Mouse (Mus musculus) adrenal gland, adult 8-10 months (tissue): ENCODE results near the gene Stx4a. TPM values are rescaled to one million over a fixed set of nuclear protein-coding genes. Genes with fewer than 3 reads are reported as not detected.
"Not testable (repeated sequence)": the region's sequence is repeated elsewhere in the genome, so short reads cannot be mapped to it uniquely, and the experiment has no call there.

Experiments
- DNase-seq: peaks from one replicate; pipeline ENCODE4 v3.0.0; 2022
- total RNA-seq, 4 experiments: library from RNA; stranded (reverse); gene quantifications; 2 replicates each; pipeline ENCODE4 v1.2.4; 2022

Gene Stx4a
- total RNA-seq, 4 experiments from 2014 or later = 84.9 to 143 (median 113) TPM

DNA sequence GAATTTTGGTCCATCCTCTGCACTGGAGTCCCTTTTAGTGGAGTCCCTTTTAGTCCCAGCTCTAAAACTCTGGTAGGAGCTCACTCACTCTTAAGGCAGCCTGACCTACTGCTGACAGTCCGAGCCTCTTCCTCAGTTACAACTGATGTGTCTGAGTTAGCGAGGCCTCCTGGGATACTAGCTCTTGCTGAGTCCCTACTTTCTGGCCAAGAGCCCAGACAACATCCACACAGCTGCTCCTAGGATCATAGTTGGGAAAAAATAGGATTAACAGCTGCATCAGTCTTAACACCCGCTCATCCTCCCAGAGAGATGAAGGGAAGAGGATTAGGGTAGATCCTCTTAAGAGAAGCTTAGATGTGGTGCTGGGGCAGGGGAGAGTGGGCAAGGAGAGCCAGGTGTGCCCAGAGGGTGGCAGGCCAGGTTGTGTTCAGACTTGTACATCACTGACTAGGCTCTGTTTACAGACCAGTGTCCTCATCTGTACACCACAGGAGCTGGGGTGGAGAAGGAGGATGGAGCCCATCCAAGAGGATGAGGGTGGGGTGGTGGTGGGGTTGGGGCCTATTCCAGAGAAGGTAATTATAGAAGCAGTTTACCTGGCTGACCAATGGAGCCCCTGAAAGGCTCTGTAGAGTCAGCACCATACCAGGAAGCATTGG lies 45.2 kb downstream of the Stx4a start:
- DNase-seq = no peak

DNA sequence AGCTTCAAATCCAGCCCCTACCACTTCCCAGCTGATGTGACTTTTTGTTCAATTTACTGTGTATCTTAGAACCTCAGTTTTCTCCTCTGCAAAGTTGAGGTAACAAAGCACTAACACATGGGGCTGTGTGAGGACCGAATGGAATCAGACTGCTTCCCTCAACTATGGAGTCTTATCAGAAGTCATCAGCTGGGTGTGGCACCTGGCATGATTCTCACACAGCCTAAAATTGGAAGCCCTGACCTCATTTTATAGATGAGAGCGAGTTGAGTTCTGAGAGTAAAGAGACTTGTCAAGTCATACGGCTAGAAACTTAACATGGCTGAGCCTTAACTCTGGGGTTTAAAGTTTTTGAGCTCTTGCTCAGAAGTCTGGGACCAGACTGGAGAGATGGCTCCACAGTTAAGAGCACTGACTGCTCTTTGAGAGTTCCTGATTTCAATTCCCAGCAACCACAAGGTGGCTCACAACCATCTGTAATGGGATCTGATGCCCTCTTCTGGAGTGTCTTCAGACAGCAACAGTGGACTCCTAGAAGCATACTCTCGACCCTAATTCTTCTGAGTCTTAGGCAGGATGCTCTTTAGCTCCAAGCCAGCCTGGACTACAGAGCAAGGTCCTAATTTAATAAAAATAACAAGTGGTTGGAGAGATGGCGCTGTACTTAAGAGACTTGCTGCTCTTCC lies 46.2 kb downstream of the Stx4a start:
- DNase-seq = no peak

DNA sequence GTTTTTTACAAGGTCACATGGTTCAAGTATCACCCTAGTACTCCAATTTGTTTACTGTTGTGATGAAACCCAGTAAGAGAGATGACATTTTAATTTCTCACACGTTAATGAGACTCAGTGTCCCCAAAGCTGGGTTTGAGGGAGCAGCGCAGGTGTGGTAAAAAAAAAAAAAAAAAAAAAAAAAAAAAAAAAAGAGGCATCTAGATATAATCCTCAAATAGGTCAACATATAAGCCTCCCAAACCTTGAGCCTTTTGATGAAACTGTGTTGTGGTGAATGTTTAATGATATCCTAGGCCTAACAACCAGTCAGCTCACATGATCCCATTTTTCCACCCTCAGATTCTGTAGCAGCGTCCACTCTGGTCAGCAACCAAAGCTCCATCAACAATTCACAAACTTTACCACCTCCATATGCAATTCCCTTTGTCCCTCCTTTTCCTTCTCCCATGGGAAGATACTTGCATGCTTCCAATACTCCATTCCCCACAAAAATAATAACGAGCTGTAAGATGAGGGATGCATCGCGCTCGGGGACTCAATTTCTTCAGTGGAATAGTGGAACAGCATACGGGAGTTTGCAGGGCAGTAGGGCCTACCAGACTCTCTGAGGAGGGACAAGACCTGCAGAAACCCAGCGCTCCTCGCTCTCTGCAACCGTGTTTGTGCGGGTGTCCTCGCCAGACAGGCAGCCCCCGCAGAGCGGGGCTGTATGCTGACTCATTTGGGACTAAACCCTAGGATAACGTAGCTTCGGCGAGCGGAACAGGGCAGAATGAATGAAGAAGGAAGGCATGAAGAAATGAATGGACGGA lies 50.9 kb downstream of the Stx4a start:
- no peak for DNase-seq

DNA sequence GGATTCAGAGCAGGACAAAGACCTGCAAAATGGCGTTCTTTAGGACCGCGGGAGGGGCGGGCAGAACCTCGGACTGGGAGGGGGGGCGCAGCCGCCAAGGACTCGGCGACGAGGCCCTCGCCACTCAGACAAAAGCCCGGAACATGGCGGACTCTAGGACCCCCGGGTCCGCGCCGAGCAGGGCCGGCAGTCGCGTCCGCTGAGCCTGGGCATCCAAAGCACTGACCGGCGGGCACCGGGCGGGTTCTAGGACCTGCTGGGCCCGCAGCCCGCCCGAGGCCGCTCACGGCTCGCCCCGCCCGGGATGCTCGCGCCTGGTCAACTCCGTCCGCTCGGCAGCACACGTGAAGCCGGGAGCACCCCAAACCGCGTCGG lies 51.5 kb downstream of the Stx4a start:
- DNase-seq = peak; percentile 87

DNA sequence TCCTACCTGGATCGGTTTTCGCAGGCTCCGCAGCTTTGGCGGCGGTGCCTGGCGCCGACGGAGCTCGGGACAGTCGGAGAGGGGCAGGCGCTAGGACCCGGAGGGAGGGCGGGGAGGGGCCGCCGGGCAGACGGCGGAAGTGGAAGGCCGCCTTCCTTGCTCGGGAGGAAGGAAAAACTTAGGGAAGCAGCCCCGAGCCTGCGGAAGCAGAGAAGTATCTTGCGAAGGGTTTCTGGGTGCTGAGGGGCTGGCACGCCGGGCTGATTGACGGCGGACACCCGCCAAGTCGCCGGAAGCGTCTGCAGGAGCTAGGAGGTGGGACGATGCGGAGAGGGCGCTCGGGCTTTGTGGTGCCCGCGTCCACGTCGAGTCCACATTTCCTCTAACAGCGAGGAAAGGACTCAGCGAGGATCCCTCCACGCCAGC lies 52.0 kb downstream of the Stx4a start, which contains the start of gene Zfp646:
Gene Zfp646, plus strand, starts transcription at position 181 of the 426 bp plus-strand sequence.
- peak; percentile 53 for DNase-seq

DNA sequence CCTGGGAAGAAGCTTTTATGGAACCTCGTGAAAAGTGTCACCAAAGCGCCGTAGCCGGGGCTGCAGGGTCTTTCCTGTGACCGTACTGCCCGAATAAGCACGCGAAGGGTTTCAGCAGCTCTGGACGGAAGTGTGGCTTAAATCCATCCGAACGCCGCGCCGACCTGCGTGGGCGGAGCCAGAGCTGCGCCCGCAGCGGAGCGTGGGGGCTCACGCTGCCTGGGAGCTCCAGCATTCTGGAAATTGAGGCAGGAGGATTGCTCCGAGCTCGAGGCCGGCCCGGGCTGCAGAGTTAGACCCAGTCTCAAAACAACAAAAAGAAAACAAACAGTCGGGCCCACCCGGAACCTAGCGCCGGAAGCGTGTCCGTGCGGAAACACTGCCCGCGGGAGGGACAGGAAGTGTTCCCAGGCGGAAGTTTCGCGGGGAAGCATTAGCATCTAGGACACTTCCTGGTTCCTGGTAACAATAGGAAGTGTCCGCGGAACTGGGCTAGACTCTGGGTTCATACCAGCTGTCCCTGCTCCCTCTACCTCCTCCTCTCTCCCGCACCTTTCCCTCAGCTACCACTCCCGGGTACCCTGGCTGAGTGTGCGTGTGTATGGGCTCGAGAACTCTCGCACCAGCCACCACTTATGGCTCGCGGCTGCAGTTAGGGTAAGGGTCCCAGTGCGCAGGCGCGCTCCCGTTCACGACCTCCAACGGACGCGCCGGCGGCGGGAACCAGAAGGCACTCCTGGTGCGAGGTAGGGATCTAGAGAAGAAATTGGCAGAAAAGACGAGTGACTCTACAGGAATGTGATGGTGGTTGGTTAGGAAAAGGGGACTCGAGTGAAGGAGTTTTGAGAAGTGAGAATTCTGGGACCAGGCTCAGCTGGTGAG lies 52.6 kb downstream of the Stx4a start, which contains the start of gene Zfp668:
Gene Zfp668, minus strand, starts transcription at position 362 of the 882 bp plus-strand sequence.
- DNase-seq = peak; percentile 82

DNA sequence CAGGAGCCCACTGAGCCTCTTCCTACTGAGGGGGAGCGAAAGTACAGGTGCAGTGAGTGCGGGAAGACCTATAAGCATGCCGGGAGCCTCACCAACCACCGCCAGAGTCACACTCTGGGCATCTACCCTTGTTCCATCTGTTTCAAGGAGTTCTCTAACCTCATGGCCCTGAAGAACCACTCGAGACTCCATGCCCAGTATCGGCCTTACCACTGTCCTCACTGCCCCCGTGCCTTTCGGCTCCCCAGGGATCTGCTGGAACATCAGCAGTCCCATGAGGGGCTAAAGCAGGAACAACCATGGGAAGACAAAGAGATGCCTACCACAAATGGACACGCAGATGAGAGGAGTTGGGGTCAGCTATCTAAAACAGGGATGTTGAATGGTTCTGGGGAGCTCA lies 55.2 kb downstream of the Stx4a start:
- DNase-seq = no peak

DNA sequence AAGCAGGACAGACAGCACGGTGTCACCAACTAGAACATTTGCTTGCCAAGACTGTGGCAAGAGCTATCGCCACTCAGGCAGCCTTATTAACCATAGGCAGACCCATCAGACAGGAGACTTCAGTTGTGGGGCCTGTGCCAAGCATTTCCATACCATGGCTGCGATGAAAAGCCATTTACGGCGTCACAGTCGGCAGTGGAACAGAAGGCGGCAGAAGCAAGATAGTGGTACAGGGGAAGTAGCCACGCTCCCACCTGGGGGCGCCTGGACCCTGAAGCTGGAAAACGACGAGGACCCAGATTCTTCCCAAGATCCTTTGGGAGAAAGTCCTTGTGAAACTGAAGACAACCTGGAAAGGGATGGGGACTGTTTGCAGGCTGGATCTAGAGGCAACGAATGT lies 56.3 kb downstream of the Stx4a start:
- DNase-seq = no peak

DNA sequence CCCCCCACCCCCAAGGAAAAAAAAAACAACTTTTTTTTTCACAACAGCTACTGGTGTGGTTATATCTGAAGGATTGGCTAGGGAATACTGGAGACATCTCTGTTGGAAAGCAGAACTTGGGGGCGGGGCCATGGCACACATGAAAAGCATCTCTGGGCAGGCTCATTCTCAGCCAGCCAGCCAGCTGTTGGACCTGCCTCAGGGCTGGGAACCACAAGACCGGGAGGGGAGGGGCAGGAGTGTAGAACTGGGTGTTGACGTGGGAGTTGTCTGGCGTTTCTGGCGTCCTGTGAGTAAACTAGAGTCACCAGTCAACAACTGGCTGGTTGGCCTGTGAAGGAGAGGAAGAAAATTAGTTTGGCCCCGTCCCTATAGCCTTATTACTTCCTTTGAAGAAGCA lies 61.9 kb downstream of the Stx4a start:
- no peak for DNase-seq

DNA sequence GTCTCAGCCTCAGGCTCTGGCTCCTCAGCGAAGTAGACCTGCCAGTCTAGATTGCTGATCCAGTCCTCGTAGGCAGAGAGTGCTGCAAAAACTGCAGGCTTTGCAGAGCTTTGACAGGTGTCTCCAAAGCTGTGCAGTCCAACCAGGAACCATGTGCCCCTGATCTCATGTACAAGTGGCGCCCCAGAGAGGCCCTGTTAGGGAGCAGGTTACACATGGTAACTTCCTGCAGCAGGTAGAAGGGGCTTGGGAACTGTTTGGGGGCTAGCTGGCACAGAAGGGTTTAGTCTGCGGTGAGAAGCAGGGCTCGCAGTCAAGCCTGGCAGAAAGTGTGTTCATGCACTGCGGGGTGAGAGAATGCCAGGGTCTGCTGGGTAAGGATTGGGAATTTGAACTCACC lies 62.5 kb downstream of the Stx4a start:
- no peak for DNase-seq

DNA sequence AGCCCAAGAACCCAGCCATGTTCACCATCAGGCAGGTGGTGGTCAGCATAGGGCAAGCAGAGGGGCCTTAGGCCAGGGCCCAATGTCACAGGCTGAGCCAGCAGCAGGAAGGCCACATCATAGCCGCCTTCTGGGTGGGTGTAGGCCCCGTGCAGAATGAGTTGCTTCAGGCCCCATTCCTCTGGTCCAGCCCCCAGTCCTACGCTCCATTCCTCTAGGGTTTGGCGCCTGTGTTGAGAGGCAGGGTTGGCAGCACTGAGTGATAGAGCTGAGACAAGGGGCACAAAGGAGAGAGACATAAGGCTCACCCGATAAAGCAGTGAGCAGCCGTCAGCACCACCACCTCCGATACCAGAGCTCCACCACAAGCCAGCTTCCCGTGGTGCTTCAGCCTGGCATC lies 63.1 kb downstream of the Stx4a start:
- DNase-seq = no peak

DNA sequence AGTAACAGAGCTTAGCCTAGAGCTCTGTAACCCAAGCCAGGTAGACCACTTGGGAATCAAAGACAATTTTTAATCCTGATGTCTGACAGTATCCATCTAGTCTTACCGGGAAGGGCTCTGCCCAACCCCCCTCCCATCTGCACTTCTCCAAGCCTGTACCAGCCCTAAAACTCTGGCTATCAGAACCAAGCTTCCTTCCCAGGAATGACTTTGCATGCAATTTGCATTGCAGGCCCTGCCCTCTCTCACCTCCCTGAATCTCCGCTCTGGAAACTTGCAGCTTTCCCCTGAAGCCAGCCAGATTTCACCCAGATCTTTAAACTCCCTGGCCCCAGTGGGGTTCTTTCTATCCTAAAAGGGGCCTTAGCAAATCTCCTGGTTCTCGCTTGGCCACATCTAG lies 63.7 kb downstream of the Stx4a start:
- no peak for DNase-seq

DNA sequence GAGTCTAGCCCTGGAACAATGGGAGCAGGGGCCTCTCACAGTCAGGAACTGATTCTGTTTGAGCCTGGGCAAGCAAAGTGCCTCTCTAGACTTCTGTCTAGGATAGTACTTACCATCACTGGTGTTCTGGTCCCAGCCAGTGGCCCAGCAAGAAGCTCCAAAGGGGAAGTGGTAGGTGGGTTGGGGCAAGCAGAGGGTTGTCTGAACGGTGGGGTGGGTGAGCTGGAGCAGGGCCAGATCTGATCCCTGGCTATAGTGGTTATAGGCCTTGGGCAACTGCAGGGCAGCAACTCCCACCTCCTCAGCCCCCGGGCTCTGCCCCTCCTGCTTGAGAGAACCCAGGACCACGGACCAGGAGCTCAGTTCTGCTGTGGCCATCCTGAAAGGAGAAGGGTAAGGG lies 64.7 kb downstream of the Stx4a start:
- no peak for DNase-seq

DNA sequence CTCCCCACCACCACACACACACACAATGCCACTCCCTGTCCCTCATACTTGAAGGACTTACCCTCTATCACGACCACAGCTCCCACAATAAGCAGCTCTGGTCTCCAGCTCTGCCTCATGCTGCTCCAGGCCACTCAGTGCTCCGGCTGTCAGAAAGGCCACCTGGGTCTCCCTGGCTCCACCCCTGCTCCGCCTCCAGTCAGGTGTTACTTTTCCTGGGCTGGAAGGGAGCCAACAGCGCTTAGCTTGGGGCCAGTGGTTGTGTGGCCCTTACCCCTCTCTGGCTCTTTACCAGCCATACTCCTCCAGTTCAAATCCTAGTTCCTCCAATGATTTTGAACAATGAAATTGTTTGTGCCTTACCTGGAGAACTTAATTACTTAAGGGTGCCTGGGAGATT lies 66.7 kb downstream of the Stx4a start, which contains the start of gene Prss53:
Gene Prss53, minus strand, starts transcription at position 173 of the 400 bp plus-strand sequence.
- DNase-seq = no peak

DNA sequence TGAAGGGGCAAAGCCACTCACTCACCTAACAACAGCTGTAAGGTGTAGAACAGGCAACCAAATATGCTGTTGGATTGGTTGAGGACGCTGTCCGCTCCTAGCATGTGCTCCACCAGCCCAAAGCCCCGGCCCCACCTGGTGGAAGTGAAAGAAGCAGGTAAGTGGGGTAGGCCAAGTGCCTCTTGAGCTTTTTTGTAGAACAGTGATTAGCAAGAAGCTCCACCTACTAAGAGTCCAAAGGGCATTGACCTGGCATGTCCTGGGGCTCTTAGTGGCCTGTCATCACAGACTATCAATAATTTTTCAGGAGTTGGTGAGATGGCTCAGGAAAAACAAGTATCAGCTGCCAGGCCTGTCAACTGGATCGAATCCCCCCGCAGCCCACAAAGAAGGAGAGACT lies 70.4 kb downstream of the Stx4a start:
- DNase-seq = no peak

DNA sequence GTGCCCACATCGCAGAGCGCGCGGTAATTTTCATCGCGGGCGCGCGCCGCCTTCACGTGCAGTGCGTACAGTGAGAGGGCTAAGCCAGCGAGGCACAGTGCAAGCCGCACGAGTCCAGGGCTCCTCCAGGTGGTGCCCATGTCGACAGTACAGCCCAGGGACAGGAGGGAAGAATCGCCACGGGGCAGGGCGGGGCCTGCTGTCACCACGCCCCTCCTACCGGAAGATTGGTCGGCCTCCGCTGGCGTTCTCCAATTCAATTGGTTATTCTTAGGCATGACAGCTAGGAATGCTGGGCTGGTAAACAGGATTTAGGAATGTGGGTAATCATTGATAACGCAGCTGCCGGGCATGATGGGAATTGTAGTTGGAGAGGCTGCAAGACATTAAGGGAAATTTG lies 71.3 kb downstream of the Stx4a start, which contains the start of the genes Gm21974 and Vkorc1:
Gene Gm21974, minus strand, starts transcription at position 13 of the 400 bp plus-strand sequence.
Gene Vkorc1, minus strand, starts transcription at position 176 of the 400 bp plus-strand sequence.
- DNase-seq = peak; percentile 96

DNA sequence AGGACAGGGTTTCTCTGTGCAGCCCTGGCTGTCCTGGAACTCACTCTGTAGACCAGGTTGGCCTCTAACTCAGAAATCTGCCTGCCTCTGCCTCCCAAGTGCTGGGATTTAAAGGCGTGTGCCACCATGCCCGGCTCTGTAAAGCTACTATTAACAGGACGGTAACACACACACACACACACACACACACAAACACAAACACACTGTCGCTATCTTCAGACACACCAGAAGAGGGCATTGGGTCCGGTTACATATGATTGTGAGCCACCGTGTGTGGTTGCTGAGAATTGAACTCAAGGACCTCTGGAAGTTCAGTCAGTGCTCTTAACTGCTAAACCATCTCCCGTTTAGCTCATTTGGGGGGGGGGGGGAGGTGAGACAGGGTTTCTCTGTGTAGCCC lies 71.8 kb downstream of the Stx4a start:
- DNase-seq = not testable (repeated sequence)

DNA sequence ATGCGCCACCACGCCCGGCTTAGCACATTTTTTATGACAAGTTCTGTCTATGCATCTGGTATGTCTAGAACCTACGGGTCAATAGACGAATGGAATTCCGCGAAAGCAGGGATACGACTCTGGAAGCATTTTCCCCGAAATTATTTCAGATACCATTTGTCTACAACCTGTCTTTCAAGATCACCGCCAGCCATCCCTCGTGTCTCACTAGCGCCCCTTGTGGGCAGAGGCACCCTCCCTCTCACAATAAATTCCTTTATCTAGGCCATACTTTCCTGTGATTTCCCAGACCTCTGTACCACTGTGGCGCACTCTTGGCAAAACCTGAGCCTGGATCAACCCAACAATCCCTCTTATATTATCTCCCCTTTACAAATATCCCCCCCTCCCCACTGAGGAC lies 72.3 kb downstream of the Stx4a start:
- DNase-seq = no peak

DNA sequence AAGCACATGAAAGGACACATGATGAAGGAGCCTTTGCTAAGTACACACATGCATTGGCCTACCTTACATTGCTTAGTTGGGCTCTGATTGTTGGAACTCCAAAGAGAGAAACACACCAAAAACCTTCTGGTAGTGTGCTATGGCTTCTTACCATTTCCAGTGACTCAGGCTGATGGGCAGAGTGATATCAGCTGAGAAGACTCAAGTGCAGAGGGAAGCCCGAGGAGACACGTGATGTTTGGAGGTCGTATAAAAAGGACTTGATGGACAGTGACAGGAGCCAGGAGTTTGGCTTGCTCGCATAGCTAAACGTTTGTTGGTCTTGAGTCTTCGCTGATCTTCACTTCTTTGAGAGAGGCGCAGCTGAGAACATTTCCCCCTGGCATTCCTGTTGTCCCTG lies 73.4 kb downstream of the Stx4a start:
- no peak for DNase-seq

DNA sequence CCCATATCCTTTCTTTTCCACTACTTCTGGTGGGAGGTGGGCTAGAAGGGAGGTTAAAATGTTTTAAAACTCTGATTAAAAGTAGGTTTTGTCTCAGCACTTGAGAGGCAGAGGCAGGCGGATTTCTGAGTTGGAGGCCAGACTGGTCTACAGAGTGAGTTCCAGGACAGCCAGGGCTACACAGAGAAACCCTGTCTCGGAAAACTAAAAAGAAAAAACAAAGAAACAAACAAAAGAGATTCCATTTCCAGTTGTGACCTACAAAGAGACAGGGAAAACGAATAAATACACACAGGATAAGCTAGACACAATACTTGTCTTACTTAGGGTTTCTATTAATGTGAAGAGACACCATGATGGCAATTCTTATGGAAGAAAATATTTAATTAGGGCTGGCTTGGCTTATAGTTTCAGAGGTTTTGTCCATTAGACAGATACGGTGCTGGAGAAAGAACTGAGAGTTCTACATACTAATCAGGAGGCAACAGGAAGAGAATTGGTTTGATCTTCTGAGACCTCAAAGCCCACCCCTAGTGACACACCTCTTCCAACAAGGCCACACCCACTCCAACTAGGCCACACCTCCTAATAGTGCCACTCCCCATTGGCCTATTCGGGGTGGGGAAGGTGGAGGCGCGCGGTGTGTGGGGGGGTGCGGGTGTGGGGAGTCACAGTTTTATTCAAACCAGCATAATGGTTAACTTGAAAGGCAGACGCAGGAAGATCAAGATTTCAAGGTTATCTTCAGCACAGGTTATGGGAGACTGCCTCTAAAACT lies 74.3 kb downstream of the Stx4a start:
- no peak for DNase-seq
